Mouse (Mus musculus): ENCODE measurements at regions not wholly inside any gene's neighbourhood (a gene's known extent, or its start where the extent isn't known, plus 50 kb on each side); places are given as distances from the start of the nearest gene placed in this dataset.

DNA sequence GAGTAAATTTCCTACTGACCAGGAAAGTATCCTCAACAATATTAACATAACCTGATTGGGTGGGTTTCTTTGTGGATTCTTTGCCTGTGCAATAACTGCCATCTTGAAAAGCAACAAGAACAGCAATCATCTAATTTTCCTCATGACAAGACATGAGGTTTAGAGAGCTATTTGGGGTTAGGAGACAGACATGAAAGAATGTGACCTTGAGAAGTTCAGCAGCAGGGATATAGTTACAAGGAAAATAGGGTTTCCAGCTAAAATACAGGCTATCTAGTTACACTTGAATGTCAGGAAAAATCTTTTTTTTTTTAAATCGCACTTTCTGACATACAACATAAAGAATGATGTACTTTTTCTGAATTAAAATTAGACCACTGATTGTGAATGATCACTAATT is 83.7 kb upstream of the Lama2 start:
- DNase-seq (ENCODE audit: low read depth, low spot score), result no peak

DNA sequence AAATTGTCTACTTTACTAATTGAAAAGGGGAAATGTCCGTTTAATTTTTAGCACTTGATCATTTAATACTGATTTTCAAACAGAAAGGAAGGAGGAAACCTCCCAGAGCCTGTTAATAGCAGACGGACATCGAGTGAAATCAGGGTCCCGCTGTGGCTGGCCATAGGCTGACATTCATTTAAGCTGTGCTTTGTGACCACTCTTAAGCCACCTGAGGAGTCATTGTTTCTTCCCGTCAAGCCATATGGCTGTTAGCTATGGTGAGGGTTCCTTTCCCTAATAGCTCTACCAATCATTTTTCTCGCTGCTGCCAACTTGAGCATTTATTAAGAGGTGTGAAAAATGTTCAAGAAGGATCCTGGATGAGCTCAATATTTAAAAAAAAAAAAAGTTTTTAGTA is 78.7 kb upstream of the Lama2 start:
- DNase-seq (ENCODE audit: low read depth, low spot score), result peak; percentile 5

GRCm38 (mm10) chr10:27681376-27681775 is 61.8 kb upstream of the Lama2 start:
- no peak for DNase-seq (ENCODE audit: low read depth, low spot score)

GRCm38 (mm10) chr10:27675579-27675978 is 56.0 kb upstream of the Lama2 start:
- peak; percentile 6 for DNase-seq (ENCODE audit: low read depth, low spot score)

DNA sequence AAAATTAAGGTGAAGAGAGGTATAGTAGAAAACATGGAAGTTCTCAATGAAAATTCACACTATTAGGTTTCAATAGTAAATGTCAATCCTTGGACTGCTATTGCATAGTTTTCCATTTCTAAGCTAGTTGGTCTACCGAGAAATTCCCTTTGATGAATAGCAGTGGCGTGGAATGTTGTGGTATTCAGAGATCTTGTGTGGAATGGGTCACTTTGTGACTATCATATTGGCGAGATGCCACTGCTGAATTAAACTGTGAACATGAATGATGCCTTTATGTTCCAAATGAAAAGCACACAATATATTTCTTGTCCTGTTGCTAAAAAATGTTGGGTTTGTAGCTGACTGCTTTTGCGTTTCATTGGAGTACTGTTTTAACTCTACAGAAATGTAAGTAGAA is 54.8 kb upstream of the Lama2 start:
- DNase-seq (ENCODE audit: low read depth, low spot score), result no peak

Measured in R1 (cell line).